Mouse (Mus musculus) liver, embryonic 16.5 days (tissue): ENCODE measurements around the gene Zc2hc1c. TPM values are rescaled to one million over a fixed set of nuclear protein-coding genes. Genes with fewer than 3 reads are reported as not detected.

ENCODE experiments used
- ATAC-seq: fragments of 200-750 bp; cut with Nextera tagmentation; 2 replicates; pipeline ENCODE4 v1.8.0; 2017; ENCODE audit warnings: low read depth, mild to moderate bottlenecking, moderate number of reproducible peaks, moderate library complexity
- H3K27ac ChIP-seq: fragments of 300-500 bp; sonication (generic); 2 replicates; pipeline ENCODE4 v1.5.1; 2014; ENCODE audit warnings: mild to moderate bottlenecking, low read length
- H3K27me3 ChIP-seq: fragments of 300-500 bp; sonication (generic); 2 replicates; pipeline ENCODE4 v1.6.1; 2014; ENCODE audit warnings: low read depth, low read length, mixed read lengths; ENCODE audit not compliant: control insufficient read depth, insufficient read depth
- H3K36me3 ChIP-seq: fragments of 300-500 bp; sonication (generic); 2 replicates; pipeline ENCODE4 v1.6.1; 2014; ENCODE audit warnings: mild to moderate bottlenecking; ENCODE audit not compliant: control insufficient read depth, insufficient read depth
- H3K4me1 ChIP-seq: fragments of 300-500 bp; sonication (generic); 2 replicates; pipeline ENCODE4 v1.6.1; 2014; ENCODE audit warnings: low read depth, low read length, mixed read lengths; ENCODE audit not compliant: control insufficient read depth
- H3K4me2 ChIP-seq: fragments of 300-500 bp; sonication (generic); 2 replicates; pipeline ENCODE4 v1.6.1; 2014; ENCODE audit warnings: low read depth, low read length, mixed read lengths
- H3K4me3 ChIP-seq: fragments of 300-500 bp; sonication (generic); 2 replicates; pipeline ENCODE4 v1.5.1; 2014; ENCODE audit warnings: low read depth, mild to moderate bottlenecking, low read length
- H3K9ac ChIP-seq: fragments of 300-500 bp; sonication (generic); 2 replicates; pipeline ENCODE4 v1.6.1; 2014; ENCODE audit warnings: low read depth, low read length
- H3K9me3 ChIP-seq: fragments of 300-500 bp; sonication (generic); replicated peaks from 2 replicates; pipeline ENCODE4 v1.6.1; 2016; ENCODE audit warnings: low read length; ENCODE audit not compliant: control insufficient read depth
- WGBS: fragments of 180-500 bp; shearing (Covaris S2); extraction: QIAGEN DNeasy Blood & Tissue Kit; methylation state at CpG from one replicate; pipeline ENCODE4 v1.1.7; 2014; ENCODE audit not compliant: insufficient replicate concordance; 5-methylcytosine and 5-hydroxymethylcytosine counted together
- polyA plus RNA-seq: library from polyadenylated mRNA; unstranded; fragments of >200 nt; fragmentation: Nextera tagmentation; extraction: Ambion mirVana; gene quantifications from 2 replicates; pipeline ENCODE4 v1.2.1, GENCODE M21; 2015

Zc2hc1c gene
- polyA plus RNA-seq, 1 experiment from 2014 or later, result 0.13 TPM

DNA sequence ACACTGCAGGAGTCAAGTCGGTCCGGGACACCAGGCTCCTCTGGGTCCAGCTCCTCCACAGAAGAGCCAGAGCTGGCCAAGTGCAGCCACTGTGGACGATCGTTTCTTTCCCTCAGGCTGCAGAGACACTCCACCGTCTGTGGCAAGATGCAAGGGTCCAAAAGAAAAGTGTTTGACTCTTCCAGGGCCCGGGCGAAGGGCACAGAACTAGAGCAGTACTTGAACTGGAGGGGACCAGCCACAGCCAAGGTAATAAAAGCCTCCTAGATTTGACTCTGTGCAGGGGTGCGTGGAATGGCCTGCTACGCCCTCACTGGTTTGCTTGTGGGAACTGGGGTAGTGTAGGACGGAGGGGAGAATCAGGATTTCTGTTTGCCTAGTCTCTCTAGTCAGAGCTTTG is 2.2 kb downstream of the Zc2hc1c start:
- peaks cover 7% of the 10 kb centered on the region for H3K4me1 ChIP-seq
- H3K9me3 ChIP-seq, result no peaks in the 10 kb centered on the region
- H3K27me3 ChIP-seq, result peaks cover 7% of the 10 kb centered on the region
- H3K9ac ChIP-seq, result no peak overlapping the region
- no peak overlapping the region for H3K4me3 ChIP-seq
- ATAC-seq, result no peak
- H3K36me3 ChIP-seq, result no peaks in the 10 kb centered on the region
- WGBS, result 73% methylated on average over 10 of the region's 10 CpGs
- no peak overlapping the region for H3K27ac ChIP-seq
- no peak overlapping the region for H3K4me2 ChIP-seq

DNA sequence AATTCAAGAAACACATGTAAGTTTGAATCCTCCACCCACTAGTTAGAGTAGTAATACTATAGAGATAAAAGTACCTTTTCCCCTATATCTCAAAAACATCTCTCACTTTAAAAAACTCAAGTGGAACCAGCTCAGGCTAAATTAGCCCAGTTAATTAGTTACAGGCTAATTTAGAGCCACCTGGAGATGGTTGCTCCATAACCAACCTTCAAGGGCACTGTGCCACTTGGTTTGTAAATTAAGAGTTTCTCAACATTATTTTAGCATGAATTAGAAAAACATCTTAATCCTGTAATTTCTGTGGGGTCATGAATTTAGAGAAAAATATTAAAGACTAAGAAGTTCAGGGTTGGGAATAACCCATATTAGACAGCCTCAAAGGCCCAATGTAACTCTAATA is 3.1 kb downstream of the Zc2hc1c start:
- Histone ChIP-seq H3K27ac (no peak overlapping the region), H3K4me2 (no peak overlapping the region), H3K9me3 (no peaks in the 10 kb centered on the region), H3K9ac (no peak overlapping the region), H3K4me3 (no peak overlapping the region), H3K27me3 (peaks cover 7% of the 10 kb centered on the region), H3K4me1 (peaks cover 7% of the 10 kb centered on the region), H3K36me3 (no peaks in the 10 kb centered on the region)
- ATAC-seq, result no peak

DNA sequence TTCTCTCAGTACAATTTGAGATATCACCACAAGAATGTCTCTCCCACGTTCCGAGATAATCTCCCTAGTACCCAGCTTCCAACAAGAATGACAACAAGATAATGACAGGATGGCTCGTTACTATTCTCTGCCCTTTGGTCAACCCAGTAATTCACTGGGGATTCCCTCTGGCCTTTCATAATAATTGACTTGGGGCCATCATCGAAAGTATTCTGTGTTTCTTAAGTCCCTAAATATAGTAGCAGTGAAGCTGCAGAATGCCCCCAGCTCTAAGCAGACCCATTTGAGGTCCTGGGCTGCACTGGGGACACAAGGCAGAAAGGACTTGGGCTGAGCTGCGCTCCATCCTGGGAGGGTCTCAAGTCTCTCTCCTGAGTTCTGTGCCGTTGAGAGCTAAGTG is 3.9 kb downstream of the Zc2hc1c start:
- H3K4me2 ChIP-seq, result no peak overlapping the region
- no peak overlapping the region for H3K27ac ChIP-seq
- H3K9me3 ChIP-seq, result no peaks in the 10 kb centered on the region
- peaks cover 7% of the 10 kb centered on the region for H3K27me3 ChIP-seq
- 55% methylated on average over 6 of the region's 6 CpGs for WGBS
- ATAC-seq, result no peak
- H3K36me3 ChIP-seq, result no peaks in the 10 kb centered on the region
- no peak overlapping the region for H3K4me3 ChIP-seq
- no peak overlapping the region for H3K9ac ChIP-seq
- peaks cover 7% of the 10 kb centered on the region for H3K4me1 ChIP-seq

DNA sequence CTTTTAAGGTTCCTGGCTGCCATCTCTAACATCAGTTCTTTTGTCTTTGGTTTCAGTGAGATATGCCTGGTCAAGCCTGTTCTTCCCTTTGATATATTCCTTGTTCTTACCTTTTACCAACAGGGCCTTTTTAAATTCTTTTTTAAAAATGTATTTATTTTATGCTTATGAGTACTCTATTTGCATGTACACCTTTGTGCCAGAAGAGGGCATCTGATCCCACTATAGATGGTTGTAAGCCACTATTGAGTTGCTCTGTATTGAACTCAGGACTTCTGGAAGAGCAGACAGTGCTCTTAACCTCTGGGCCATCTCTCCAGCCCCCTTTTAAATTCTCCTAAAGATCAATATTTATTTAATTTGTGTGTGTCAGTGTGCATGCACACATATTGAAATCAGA is 4.5 kb downstream of the Zc2hc1c start:
- H3K4me1 ChIP-seq, result peaks cover 7% of the 10 kb centered on the region
- no peaks in the 10 kb centered on the region for H3K9me3 ChIP-seq
- no peaks in the 10 kb centered on the region for H3K36me3 ChIP-seq
- H3K9ac ChIP-seq, result no peak overlapping the region
- H3K27ac ChIP-seq, result no peak overlapping the region
- no peak for ATAC-seq
- H3K4me2 ChIP-seq, result no peak overlapping the region
- H3K27me3 ChIP-seq, result peaks cover 7% of the 10 kb centered on the region
- H3K4me3 ChIP-seq, result no peak overlapping the region

DNA sequence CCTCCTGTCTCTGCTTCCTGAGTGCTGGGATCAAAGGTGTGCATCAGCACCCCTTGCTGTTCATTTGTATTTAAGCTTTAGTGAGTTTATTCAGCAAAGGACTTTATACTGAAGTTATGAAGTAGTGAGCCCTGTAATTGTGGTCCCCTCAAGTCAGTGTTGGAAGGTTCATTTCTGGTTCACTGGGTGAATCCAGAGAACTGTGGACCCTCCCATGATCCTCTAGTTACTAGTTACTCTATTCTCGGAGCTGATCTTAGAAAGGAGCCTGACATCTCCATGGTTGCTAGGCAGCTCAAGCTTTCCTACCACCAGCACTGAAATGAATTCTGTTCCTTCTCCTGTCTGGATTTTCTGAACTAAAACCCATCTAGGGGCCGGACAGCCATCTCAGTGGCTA is 7.1 kb downstream of the Zc2hc1c start:
- no peak overlapping the region for H3K4me2 ChIP-seq
- ATAC-seq, result no peak
- H3K9ac ChIP-seq, result no peak overlapping the region
- H3K4me3 ChIP-seq, result no peak overlapping the region
- no peak overlapping the region for H3K27ac ChIP-seq
- H3K4me1 ChIP-seq, result no peaks in the 10 kb centered on the region
- H3K36me3 ChIP-seq, result peaks cover 4% of the 10 kb centered on the region; the same call in 1 of the 2 replicates
- H3K27me3 ChIP-seq, result no peaks in the 10 kb centered on the region
- H3K9me3 ChIP-seq, result no peaks in the 10 kb centered on the region
- 69% methylated on average over 2 of the region's 2 CpGs for WGBS

DNA sequence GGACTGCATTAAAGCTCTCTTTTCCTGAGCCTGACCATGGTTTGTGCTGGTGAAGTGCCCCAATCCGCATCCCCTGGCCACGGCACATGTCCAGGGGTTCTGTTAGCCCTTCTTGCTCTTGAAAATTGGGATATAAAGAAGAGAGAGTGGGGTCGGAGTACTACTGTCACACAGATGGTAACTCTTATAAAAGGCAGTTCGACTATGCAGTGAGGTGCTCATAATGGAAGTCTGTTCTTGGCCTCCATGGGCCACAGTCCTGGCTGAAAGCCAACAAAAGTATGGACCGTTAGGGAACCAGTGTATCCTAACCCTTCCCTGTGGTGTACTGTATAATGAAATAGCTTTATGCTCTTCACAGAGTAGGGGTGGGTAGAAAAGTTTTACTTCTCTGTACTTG is 8.5 kb downstream of the Zc2hc1c start:
- H3K27me3 ChIP-seq, result no peaks in the 10 kb centered on the region
- no peak overlapping the region for H3K4me2 ChIP-seq
- H3K27ac ChIP-seq, result no peak overlapping the region
- no peak overlapping the region for H3K9ac ChIP-seq
- no peaks in the 10 kb centered on the region for H3K9me3 ChIP-seq
- WGBS, result 78% methylated on average over 5 of the region's 5 CpGs
- no peak for ATAC-seq
- peaks cover 16% of the 10 kb centered on the region for H3K36me3 ChIP-seq
- no peak overlapping the region for H3K4me3 ChIP-seq
- H3K4me1 ChIP-seq, result no peaks in the 10 kb centered on the region

DNA sequence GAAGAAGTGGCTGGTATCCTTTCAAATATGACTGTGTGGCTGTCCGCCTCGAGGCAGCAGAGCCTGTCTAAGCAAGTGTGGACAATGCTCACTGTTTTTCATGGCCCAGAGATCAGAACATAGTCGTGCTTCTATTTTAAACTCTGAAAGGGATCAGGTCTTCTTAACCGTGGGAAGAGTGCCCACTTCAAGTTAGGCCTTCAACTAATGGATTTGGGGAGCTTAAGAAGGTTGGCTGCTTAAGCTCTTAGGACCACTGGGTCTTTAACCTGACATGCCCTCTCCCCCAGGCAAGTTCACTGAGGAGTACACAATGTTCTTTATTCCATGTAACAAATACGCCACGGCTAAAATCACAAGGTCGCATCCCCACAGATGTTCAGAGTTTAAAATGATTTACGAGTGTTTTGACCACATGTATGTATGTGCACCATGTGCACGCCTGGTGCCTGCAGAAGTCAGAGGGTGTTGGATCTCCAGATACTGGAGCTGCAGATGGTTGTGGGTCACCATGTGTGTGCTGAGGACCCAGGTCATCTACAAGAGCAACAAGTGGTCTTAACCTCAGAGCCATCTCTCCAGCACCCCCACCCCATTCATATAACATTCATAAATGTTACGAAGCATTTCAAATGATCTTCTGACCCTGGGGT is 9.1 kb downstream of the Zc2hc1c start:
- no peak for ATAC-seq
- Histone ChIP-seq H3K4me2 (no peak overlapping the region), H3K27me3 (no peaks in the 10 kb centered on the region), H3K9ac (no peak overlapping the region), H3K27ac (no peak overlapping the region), H3K9me3 (no peaks in the 10 kb centered on the region), H3K36me3 (peaks cover 17% of the 10 kb centered on the region), H3K4me3 (no peak overlapping the region), H3K4me1 (no peaks in the 10 kb centered on the region)
- WGBS, result 67% methylated on average over 10 of the region's 10 CpGs

DNA sequence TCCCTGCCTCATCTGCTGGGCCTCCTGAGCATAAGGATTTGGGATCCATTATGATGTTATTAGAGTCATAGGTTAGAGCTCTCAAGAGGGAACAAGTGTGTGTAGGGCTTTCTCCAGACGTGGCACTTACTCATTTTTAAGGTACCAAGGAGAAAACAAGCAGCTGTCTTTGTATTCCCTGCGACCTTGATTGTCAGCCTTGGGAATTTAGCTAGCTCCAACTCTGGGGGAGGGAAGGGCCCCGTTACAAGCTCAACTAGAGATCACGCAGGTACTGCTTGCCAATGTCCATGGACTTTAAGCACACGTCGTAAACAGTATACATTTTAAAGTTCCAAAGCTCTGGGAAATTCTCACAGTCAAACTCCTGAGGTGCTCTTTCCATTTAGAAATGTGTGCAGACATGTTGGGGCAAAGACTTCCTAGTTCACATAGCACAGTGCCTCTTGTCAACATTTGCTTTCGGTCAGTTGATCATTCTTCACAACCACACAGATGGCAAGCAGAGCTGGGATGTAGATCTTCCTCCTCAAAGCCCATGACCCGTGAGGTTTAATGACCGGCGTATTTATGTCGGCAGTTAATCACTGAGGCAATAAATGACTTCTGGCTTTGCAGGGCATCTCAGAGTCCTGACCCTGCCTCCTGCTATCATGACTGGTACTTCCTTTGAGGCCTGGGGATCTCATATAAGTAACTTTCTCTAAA is 9.9 kb downstream of the Zc2hc1c start:
- Histone ChIP-seq H3K4me3 (no peak overlapping the region), H3K9me3 (no peaks in the 10 kb centered on the region), H3K4me2 (no peak overlapping the region), H3K27me3 (no peaks in the 10 kb centered on the region), H3K27ac (no peak overlapping the region), H3K4me1 (no peaks in the 10 kb centered on the region), H3K9ac (no peak overlapping the region), H3K36me3 (peaks cover 23% of the 10 kb centered on the region)
- no peak for ATAC-seq
- 76% methylated on average over 11 of the region's 11 CpGs for WGBS

DNA sequence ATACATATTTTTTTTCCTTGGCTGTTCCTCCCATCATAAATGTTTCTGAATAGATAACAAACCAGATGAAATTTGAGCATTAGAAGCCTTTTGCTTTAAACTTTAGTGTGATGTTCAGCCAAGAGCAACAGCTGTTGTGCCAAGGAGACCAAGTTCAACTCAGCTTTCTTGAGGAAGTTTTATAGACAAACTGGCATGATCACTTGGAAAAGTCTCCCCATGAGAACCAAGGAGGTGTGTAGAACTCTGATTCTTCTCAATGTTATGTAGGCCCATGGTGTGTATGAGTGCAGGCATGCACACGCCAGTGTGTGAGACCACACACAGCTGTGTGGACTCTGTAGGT is 10.4 kb downstream of the Zc2hc1c start:
- Histone ChIP-seq H3K4me3 (no peak overlapping the region), H3K27ac (no peak overlapping the region), H3K4me1 (no peaks in the 10 kb centered on the region), H3K9me3 (no peaks in the 10 kb centered on the region), H3K36me3 (peaks cover 25% of the 10 kb centered on the region), H3K9ac (no peak overlapping the region), H3K4me2 (no peak overlapping the region), H3K27me3 (no peaks in the 10 kb centered on the region)
- ATAC-seq, result no peak
- 68% methylated on average over 1 of the region's 1 CpGs for WGBS
